Mouse (Mus musculus): ENCODE measurements at regions not wholly inside any gene's neighbourhood (a gene's known extent, or its start where the extent isn't known, plus 50 kb on each side); places are given as distances from the start of the nearest gene placed in this dataset.
A peak's percentile ranks its signal among the peaks of the same experiment; 100 is the strongest.

GRCm38 (mm10) chr3:9957870-9958269 is 130.0 kb upstream of the Gm9833 start:
- no peak for DNase-seq (ENCODE audit: low spot score)

GRCm38 (mm10) chr3:9959716-9960661 is 127.9 kb upstream of the Gm9833 start:
- DNase-seq (ENCODE audit: low spot score): no peak

DNA sequence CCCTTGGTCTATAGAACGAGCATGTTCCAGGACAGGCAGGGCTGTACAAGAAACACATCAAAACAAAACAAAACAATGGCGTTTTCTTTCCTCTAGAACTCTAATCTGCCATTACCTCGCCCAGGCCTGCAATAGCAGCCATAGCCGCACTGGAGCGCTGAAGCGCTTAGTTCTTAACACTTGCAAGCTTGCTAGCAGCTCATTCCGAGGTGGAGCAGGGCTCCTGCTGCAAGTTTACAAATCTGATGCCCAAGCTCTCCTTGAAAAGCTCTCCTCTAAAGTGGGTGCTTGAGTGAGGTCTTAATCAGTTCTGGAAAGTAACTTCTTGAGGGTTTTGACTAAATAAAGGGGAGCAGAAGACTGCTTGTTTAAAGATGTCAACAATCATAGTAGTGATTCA is 127.2 kb upstream of the Gm9833 start:
- peak; percentile 15 for DNase-seq (ENCODE audit: low spot score)

Data from embryo, embryonic 10 days (tissue).